Mouse (Mus musculus) embryonic stem cell, embryonic (primary cell): ENCODE results near the gene Shisal2a.

ENCODE experiments used
- CTCF ChIA-PET, 4 experiments: fragments of 300-600 bp in 2 of 4; fragments of 350-600 bp in 2 of 4; sonication (Branson Sonifier 250); formaldehyde crosslinking; loops; one replicate each; lab custom pipeline; 2022; ENCODE audit warnings: inconsistent platforms in 2 of 4; lab: Charles Lee
- POLR2A ChIA-PET, 4 experiments: fragments of 300-600 bp in 2 of 4; fragments of 350-600 bp in 2 of 4; sonication (Branson Sonifier 250); formaldehyde crosslinking; loops; one replicate each; lab custom pipeline; 2022; ENCODE audit warnings: antibody characterized with exemption in 4 of 4, inconsistent platforms in 1 of 4; lab: Charles Lee

The Shisal2a gene

GRCm38 (mm10) chr4:108383183-108383714 lies at the start of gene Shisal2a:
Shisal2a (minus strand) TSS chr4:108383349.
- CTCF ChIA-PET, result interaction anchor here in 2 of 4 experiments (0.6 to 1.2 kb wide), 4 partner anchors 10 to 20 kb away, joined by 3 to 14 read pairs (median 3); no protein-coding TSS in a partner anchor
- POLR2A ChIA-PET, result interaction anchor here in 3 of 4 experiments (0.5 to 3.5 kb wide), 29 partner anchors 9 to 196 kb away, joined by 3 to 20 read pairs (median 4); partner anchors contain the start of genes Tut4 (in 2 of the 3), Gpx7 (in 1 of the 3), Orc1 (in 1 of the 3) and Prpf38a (in 1 of the 3)

- ChIA-PET CTCF (interaction anchor here in 1 of 4 experiments (0.7 kb wide), 1 partner anchor 78 kb away, joined by 6 read pairs; no protein-coding TSS in a partner anchor), POLR2A (interaction anchor here in 3 of 4 experiments (0.5 to 1.4 kb wide), 5 partner anchors 27 to 1265 kb away, joined by 3 to 5 read pairs (median 3); partner anchors contain the start of gene Tut4 (in 1 of the 3))
These were observed 48.4 kb upstream of the Shisal2a start for GRCm38 (mm10) chr4:108431561-108431936.

- POLR2A ChIA-PET, result interaction anchor here in 2 of 4 experiments (0.6 to 1.4 kb wide), 5 partner anchors 28 to 625 kb away, joined by 3 to 5 read pairs (median 4); partner anchors contain the start of gene Tut4 (in 1 of the 2)
These were observed 47.8 kb upstream of the Shisal2a start for GRCm38 (mm10) chr4:108430656-108431560.

GRCm38 (mm10) chr4:108428341-108428721 lies 45.2 kb upstream of the Shisal2a start:
- ChIA-PET POLR2A (interaction anchor here in 2 of 4 experiments (0.5 to 1.6 kb wide), 8 partner anchors 12 to 110 kb away, joined by 3 to 7 read pairs (median 4); partner anchors contain the start of genes Tut4 (in 2 of the 2) and Gpx7 (in 1 of the 2)), CTCF (no interaction called here)

More at GRCm38 (mm10) chr4:108430656-108431560, 47.8 kb upstream of the Shisal2a start:
- CTCF ChIA-PET, result no interaction called here

GRCm38 (mm10) chr4:108427719-108428340 lies 44.7 kb upstream of the Shisal2a start:
- CTCF ChIA-PET, result interaction anchor here in 1 of 4 experiments (0.5 kb wide), 1 partner anchor 52 kb away, joined by 6 read pairs; no protein-coding TSS in a partner anchor
- POLR2A ChIA-PET, result interaction anchor here in 2 of 4 experiments (0.5 to 1.6 kb wide), 10 partner anchors 12 to 109 kb away, joined by 3 to 7 read pairs (median 4); partner anchors contain the start of genes Tut4 (in 2 of the 2) and Gpx7 (in 1 of the 2)

- ChIA-PET CTCF (interaction anchor here in 1 of 4 experiments (0.6 kb wide), 1 partner anchor 55 kb away, joined by 3 read pairs; no protein-coding TSS in a partner anchor), POLR2A (interaction anchor here in 2 of 4 experiments (0.6 to 3.0 kb wide), 6 partner anchors 10 to 60 kb away, joined by 3 to 10 read pairs (median 4); partner anchors contain the start of genes Gpx7 (in 1 of the 2) and Tut4 (in 1 of the 2))
These were observed 41.4 kb upstream of the Shisal2a start for GRCm38 (mm10) chr4:108424587-108424986.

- CTCF ChIA-PET, result interaction anchor here in 2 of 4 experiments (0.6 to 1.6 kb wide), 2 partner anchors 13 to 116 kb away, joined by 3 to 4 read pairs; no protein-coding TSS in a partner anchor
- POLR2A ChIA-PET, result interaction anchor here in 3 of 4 experiments (0.6 to 4.0 kb wide), 36 partner anchors 9 to 1729 kb away, joined by 3 to 26 read pairs (median 4); partner anchors contain the start of genes Tut4 (in 3 of the 3), Btf3l4 (in 1 of the 3) and Coa7 (in 1 of the 3)
These were observed 24.5 kb upstream of the Shisal2a start for GRCm38 (mm10) chr4:108407621-108408020.

GRCm38 (mm10) chr4:108406861-108407401 lies 23.8 kb upstream of the Shisal2a start, which contains the start of gene Gpx7:
Gpx7 (minus strand) TSS chr4:108406961.
- ChIA-PET CTCF (interaction anchor here in 2 of 4 experiments (0.6 to 1.6 kb wide), 6 partner anchors 12 to 1138 kb away, joined by 3 to 5 read pairs (median 3); no protein-coding TSS in a partner anchor), POLR2A (interaction anchor here in 3 of 4 experiments (0.5 to 4.0 kb wide), 52 partner anchors 9 to 517 kb away, joined by 3 to 26 read pairs (median 5); partner anchors contain the start of genes Tut4 (in 3 of the 3), Coa7 (in 2 of the 3), 0610037L13Rik (in 1 of the 3) and Btf3l4 (in 1 of the 3))

- ChIA-PET CTCF (interaction anchor here in 2 of 4 experiments (0.7 to 1.6 kb wide), 5 partner anchors 11 to 67 kb away, joined by 3 to 5 read pairs (median 3); no protein-coding TSS in a partner anchor), POLR2A (interaction anchor here in 3 of 4 experiments (0.6 to 4.0 kb wide), 52 partner anchors 8 to 517 kb away, joined by 3 to 26 read pairs (median 5); partner anchors contain the start of genes Tut4 (in 3 of the 3), Coa7 (in 2 of the 3), 0610037L13Rik (in 1 of the 3) and Btf3l4 (in 1 of the 3))
These were observed 23.1 kb upstream of the Shisal2a start for GRCm38 (mm10) chr4:108406138-108406860.

- ChIA-PET CTCF (interaction anchor here in 1 of 4 experiments (1.6 kb wide), 1 partner anchor 11 kb away, joined by 4 read pairs; no protein-coding TSS in a partner anchor), POLR2A (interaction anchor here in 3 of 4 experiments (0.5 to 4.0 kb wide), 34 partner anchors 8 to 604 kb away, joined by 3 to 26 read pairs (median 5); partner anchors contain the start of genes Tut4 (in 3 of the 3), Shisal2a (in 2 of the 3), 0610037L13Rik (in 1 of the 3) and Cc2d1b (in 1 of the 3))
These were observed 22.6 kb upstream of the Shisal2a start for GRCm38 (mm10) chr4:108405766-108406137.

- ChIA-PET POLR2A (interaction anchor here in 2 of 4 experiments (0.5 to 4.0 kb wide), 19 partner anchors 8 to 216 kb away, joined by 3 to 26 read pairs (median 4); partner anchors contain the start of genes Coa7 (in 2 of the 2), Tut4 (in 2 of the 2), Cc2d1b (in 1 of the 2) and Shisal2a (in 1 of the 2)), CTCF (no interaction called here)
These were observed 20.9 kb upstream of the Shisal2a start for GRCm38 (mm10) chr4:108403861-108404635.

- ChIA-PET CTCF (no interaction called here), POLR2A (interaction anchor here in 1 of 4 experiments (0.9 kb wide), 1 partner anchor 12 kb away, joined by 3 read pairs; no protein-coding TSS in a partner anchor)
These were observed 17.2 kb upstream of the Shisal2a start for GRCm38 (mm10) chr4:108400395-108400794.

GRCm38 (mm10) chr4:108394236-108394635 lies 11.1 kb upstream of the Shisal2a start:
- POLR2A ChIA-PET, result interaction anchor here in 2 of 4 experiments (0.6 to 2.9 kb wide), 8 partner anchors 11 to 66 kb away, joined by 3 to 17 read pairs (median 3); partner anchors contain the start of gene Gpx7 (in 1 of the 2)
- CTCF ChIA-PET, result interaction anchor here in 3 of 4 experiments (0.6 to 1.8 kb wide), 11 partner anchors 11 to 174 kb away, joined by 3 to 14 read pairs (median 5); partner anchors contain the start of genes Gpx7 (in 2 of the 3) and Shisal2a (in 1 of the 3)

GRCm38 (mm10) chr4:108392558-108392957 lies 9.4 kb upstream of the Shisal2a start:
- POLR2A ChIA-PET, result interaction anchor here in 2 of 4 experiments (0.5 to 2.4 kb wide), 9 partner anchors 8 to 67 kb away, joined by 3 to 8 read pairs (median 3); partner anchors contain the start of genes Gpx7 (in 1 of the 2) and Shisal2a (in 1 of the 2)
- CTCF ChIA-PET, result interaction anchor here in 1 of 4 experiments (0.6 kb wide), 1 partner anchor 1820 kb away, joined by 3 read pairs; no protein-coding TSS in a partner anchor
